Mouse (Mus musculus) kidney, adult 9 months (tissue): ENCODE results near the gene Dclk2.

Experiments used
- DNase-seq: peaks from one replicate; pipeline ENCODE4 v3.0.0; 2022

Dclk2 gene

DNA sequence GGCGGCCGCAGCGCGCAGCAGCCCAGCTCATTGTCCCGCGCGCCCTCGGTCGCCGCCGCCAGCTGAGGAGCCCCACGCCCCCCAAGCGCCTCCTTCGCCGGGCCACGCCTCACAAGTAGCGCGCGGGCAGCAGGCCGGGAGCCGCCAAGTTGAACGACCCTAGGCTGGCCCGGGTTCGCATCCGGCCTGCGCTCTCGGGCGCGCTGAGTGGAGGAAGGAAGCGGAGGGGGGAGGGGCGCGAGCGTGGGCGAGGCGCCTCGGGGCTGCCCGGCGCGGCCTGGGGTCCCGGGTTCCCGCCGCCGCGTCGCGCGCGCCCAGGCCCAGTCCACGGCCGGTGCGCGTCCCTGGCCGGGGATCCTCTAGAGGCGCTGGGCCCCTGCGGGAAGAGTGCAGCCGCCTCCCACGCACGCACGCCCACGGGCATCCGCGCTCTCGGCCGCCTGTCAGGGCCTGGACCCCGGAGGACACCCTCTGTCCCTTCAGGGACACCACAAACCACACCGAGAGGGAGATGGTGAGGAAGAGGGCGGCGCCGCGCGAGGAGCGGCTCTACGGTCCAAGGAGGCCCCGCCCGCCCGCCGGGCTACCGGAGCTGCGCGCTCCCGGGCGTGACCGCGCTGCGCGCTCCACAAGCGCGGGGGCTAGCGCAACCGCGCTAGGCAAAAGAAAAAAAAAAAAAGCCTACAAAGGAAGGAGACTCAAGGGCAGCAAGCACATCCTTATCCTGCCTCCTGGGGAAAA, at the start of gene Dclk2:
Gene Dclk2 (minus strand): TSS at position 510 of the 741 bp plus-strand sequence.
- DNase-seq = peak; percentile 53

DNA sequence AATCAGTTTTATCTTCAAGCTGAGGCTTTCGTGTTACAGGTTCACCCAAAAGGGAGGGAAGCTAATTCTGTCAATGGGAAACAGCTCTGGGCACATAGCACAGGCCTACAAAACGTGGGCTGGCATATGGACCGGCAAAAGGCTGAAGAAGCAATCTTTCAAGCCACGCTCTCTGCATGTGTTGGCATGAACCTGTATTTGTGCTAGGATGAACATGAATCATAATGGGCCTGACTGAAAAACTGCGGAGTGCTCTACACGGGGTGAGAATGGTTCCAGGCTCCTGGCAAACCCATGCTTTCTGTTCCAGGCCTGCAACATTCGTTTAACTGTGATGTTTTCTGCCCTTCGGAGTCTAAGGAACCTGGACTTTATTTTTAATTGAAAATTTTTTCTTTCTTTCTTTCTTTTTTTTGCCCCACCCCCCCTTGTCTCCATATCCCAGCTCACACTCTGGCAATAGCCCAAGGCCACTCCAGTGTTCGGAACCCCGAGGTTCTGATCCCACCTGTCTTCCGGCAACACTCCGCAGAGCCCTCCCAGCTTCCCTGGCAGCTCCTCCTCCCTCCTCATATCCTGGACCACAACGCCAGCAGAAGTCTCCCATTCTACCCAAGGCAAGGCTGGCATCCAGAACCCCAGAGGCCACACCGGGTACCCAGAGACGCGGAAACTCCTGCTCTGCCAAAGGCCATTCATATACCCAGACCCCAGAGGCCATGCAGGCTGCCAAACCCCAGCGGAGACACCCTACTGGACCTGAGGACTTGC, 42.2 kb upstream of the Dclk2 start:
- no peak for DNase-seq

DNA sequence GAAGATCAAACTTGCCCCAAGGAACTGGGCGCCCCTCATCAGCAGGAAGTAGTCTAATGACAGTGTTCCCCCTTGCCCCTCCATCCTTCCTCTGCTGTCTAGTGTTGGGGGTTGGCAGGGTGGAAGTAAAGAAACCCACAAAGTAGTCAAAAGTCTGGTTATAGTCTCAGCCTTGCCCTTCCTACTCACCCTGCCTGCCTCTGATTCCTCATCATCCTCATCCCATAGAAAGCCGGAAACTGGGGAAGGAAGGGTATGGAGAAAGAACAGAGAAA, 40.7 kb upstream of the Dclk2 start:
- DNase-seq = no peak

DNA sequence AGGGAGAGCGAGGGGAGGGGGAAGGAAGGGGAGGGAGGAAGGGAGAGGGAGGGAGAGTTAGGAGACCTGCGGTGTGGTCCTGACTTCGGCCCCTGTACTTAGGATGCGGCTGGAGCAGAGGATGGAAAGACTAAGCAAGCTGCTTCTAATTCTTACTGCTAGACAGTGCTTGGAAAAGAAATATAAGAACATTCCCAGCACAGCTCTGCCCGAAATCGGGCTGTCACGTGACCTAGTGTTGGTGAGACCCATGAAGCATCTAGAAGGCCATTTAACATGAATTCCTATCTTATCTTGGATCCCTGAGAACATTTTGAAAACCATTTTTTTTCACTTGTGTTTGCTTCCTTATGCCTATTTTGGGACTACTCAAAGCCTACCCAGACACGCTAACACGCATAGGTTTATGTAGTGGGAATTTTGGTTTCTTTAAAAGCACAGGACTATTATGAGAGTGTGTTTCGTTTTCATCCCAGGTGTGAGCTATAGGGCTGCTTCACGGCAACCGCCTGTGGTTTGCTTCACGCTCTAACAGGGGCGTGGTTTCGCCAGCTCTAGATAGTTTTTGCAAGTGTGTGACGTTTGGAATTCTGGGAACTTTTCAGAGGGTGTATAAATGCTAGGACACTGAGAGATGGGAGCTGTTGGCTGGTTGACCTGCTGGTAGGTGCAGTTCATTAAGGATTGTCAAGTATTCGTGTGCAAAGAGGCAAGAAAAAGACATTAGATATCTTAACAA, 40.2 kb upstream of the Dclk2 start:
- no peak for DNase-seq

GRCm38 (mm10) chr3:86959088-86959487, 38.4 kb upstream of the Dclk2 start:
- DNase-seq = no peak

- DNase-seq = no peak
Measured at GRCm38 (mm10) chr3:86955376-86955775, 34.7 kb upstream of the Dclk2 start.

DNA sequence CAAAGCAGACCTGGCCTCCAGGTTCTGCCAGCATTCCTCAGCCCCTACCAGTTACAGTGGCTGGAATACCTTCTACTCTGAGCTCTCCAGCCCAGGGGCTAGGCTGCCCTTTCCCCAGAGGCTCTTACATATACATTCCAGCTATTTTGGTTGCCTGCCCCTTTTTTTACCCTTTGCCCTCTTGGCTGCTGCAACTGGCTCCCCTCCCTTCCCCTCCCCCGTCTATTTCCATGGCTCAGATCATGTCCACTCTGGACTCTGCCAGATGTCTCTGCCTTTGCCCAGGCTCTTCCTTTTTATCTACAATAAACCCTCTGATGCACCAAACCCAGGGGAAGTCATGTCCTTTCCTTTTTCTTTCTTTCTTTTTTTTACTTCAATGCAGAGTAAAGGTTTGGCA, 33.9 kb upstream of the Dclk2 start:
- no peak for DNase-seq

- DNase-seq = no peak
Measured at GRCm38 (mm10) chr3:86953819-86954218, 33.2 kb upstream of the Dclk2 start.

DNA sequence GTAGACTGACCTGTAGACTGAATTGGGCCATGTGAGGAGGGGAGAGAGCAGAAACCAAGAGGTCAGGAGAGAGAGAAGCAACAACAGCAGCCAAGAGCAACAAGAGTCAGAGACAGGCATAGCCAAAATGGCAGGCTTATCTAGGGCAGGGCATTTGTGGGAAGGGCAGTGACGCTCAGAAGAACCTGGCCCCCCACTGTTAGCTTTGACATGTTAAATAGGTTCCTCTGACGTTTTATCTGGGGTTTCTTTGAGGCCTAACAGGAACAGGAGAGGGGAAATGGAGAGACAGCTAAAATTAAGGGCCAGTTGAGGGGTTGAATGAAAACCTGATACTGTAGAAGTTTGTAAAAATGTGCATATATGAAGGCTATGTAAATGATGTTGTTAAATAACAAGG, 30.0 kb upstream of the Dclk2 start:
- DNase-seq = no peak

GRCm38 (mm10) chr3:86936254-86936836, 15.7 kb upstream of the Dclk2 start:
- no peak for DNase-seq

- DNase-seq = no peak
Measured at GRCm38 (mm10) chr3:86933446-86933845, 12.8 kb upstream of the Dclk2 start.

GRCm38 (mm10) chr3:86923686-86924085, 3.0 kb upstream of the Dclk2 start:
- DNase-seq = no peak

DNA sequence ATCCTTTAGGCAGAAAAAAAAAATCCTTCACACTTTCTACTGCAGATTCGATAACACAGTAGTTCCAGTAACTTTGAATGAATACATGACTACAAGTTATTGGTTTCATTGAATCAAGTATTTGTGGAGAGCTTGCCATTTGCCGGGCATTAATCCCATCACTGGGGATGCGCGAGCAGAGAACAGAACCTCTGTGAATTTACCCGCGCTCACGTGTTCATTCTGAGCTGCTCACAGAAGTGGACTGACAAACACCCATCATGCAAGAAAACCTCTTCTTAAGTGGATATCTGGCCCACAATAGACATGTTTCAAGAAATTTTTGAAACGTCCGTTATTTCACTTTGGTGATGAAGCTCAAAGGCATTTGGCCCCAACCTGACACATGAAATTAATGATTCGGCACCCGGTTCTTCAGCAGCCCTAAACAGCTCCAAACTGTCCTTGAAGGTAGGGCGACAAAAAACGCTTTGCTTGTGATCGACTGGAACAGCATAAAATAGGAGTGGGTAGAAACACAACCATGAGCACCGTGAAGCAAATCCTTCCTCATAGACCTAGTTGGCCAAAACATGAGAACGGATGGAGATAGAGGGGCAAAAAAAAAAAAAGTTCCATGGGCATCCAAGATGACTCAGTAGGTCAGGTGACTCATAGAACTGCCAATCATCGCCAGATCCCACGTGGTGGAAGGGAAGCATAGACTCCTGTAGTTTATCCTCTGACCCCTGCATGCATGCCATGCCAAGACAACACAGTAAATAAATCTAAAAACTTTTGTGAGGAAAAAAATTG, 726 bp upstream of the Dclk2 start:
- peak; percentile 2 for DNase-seq

DNA sequence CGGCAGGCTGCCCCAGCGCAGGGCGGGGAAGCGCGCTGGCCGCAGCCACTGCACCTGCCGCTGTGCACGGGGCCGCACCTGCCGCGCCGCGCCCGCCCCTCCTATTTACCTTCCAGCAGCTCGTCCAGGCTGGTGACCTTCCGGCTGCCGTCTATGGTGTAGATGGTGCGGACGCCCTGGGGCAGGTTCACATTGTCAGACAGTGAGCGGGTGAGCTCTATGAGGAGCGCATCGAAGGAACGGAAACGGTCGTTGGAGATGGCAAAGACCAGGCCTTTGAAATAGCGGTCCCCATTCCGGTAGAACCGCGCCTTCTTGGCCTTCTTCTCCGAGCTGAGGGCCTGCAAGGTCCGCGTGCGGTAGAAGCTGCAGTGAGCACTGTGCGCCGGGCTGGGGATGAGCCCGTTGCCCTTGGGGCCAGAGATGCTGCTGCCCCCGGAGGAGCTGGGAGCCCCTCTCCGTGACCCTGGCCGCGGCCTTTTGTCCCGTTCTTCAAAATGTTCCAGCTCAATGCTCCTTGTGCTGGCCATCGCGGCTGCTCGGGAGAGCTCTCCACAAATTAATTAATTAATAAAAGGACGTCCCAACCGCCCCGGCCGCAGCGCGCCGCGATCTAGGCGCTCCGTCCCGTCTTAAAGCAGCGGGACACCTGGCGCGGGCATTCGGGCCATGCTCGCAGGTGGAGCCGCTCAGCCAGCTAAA, 860 bp downstream of the Dclk2 start:
- peak; percentile 9 for DNase-seq

DNA sequence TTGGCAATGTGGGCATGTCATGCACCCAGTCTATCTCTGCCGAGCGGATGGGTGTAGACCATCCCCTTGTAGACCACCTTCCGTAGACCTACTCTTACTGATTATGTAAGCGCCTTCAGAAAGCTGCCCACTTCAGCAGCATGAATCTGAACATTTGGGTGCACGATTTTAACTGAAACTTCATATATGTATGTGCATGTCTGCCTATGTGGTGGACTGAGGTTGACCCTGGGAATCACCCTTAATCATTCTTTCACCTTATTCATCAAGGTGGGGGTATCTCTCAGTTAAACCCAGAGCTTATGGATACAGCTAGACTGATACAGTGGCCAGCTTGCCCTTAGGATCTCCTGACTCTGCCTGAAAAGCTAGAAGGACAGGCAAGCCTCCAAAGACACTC, 3.6 kb downstream of the Dclk2 start:
- DNase-seq = no peak

GRCm38 (mm10) chr3:86916626-86917025, 4.0 kb downstream of the Dclk2 start:
- DNase-seq = no peak

GRCm38 (mm10) chr3:86915291-86915690, 5.4 kb downstream of the Dclk2 start:
- no peak for DNase-seq

DNA sequence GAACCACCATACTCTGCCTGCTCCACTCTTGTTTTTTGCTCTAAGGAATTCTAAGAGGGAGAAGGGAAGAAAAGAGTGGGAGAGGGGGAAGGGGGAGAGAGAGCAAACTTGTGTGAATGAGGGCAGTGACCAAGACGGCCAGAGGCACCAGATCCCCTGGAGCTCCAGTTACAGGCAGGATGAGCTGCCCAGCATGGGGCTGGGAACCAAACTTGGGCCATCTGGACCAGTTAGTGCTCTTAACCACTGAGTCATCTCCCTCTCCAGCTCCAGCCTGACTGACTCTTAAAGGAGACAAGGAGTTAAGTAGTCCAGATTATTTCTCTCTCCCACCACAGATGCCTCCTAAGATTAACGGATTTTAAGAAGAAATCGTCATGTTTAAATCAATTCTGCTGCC, 6.3 kb downstream of the Dclk2 start:
- no peak for DNase-seq

DNA sequence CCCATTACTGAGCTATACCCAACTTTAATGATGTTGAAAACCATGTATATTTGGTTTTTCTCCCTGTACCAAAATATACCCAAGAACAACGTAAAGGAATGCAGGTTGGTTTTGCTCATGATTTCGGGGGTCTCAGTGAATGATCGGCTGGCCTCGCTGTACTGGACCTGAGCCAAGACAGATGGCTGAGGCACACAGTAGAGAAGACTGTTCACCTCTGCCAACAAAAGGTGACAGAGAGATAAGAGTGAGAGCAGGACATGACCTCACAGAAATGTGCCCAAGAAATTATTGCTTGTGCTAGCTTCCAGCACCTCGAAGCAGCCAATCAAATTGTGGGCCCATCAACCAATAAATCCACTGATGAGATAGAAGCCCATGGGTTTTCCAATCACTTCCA, 22.3 kb downstream of the Dclk2 start:
- no peak for DNase-seq

GRCm38 (mm10) chr3:86897551-86897950, 23.1 kb downstream of the Dclk2 start:
- DNase-seq = peak; percentile 16

DNA sequence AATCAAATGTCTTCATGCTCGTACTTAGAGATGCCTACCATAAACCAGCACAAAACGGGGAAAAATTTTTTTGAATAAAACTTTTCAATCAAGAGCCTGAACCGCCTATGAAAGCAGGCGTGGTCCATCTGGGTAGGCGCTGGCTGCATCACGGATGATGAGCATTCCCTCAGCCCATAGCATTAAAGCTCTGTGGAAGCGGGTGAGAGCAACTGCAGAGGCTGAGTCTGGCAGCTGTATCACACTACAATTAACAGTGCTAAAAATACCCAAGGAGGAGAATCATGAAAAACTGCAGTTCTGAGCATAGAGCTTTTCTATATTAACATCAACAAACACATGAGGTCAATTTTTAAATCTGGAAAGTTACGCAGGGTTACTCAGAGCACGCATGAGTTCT, 23.6 kb downstream of the Dclk2 start:
- no peak for DNase-seq

DNA sequence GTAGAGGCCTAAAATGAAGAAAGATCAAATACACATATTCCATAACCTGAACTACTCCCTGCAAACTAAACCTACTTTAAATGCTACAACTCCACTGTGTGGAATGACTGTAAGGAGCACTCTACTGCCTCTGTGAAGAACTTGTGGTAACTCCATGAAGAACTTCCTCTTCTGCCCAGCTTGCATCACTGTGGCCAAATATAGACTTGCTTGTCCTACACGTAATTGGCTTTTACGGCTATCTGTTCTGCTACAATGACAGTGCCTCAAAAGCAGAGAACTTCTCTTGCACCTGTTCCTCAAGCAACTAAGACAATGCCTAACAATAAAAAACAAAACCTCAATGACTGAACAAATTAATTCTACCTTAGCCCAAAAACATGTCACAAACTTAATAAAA, 26.2 kb downstream of the Dclk2 start:
- no peak for DNase-seq
